Mouse (Mus musculus): ENCODE measurements at regions not wholly inside any gene's neighbourhood (a gene's known extent, or its start where the extent isn't known, plus 50 kb on each side); places are given as distances from the start of the nearest gene placed in this dataset.

GRCm38 (mm10) chr15:7574811-7575210 lies 176.6 kb upstream of the Egflam start:
- no peak for DNase-seq

GRCm38 (mm10) chr15:7578439-7578838 lies 180.2 kb upstream of the Egflam start:
- DNase-seq: no peak

- DNase-seq: no peak
These were observed 189.0 kb upstream of the Egflam start for GRCm38 (mm10) chr15:7587210-7587609.

- no peak for DNase-seq
These were observed 193.3 kb upstream of the Egflam start for GRCm38 (mm10) chr15:7591486-7591885.

- DNase-seq: no peak
These were observed 199.1 kb upstream of the Egflam start for GRCm38 (mm10) chr15:7597335-7597734.

- no peak for DNase-seq
These were observed 199.6 kb upstream of the Egflam start for GRCm38 (mm10) chr15:7597805-7598204.

GRCm38 (mm10) chr15:7601540-7601939 lies 203.3 kb upstream of the Egflam start:
- DNase-seq: no peak

- no peak for DNase-seq
These were observed 205.8 kb upstream of the Gdnf start for GRCm38 (mm10) chr15:7604847-7605246.

GRCm38 (mm10) chr15:7617954-7618353 lies 192.7 kb upstream of the Gdnf start:
- DNase-seq: no peak

- DNase-seq: no peak
These were observed 187.6 kb upstream of the Gdnf start for GRCm38 (mm10) chr15:7623026-7623425.

GRCm38 (mm10) chr15:7624689-7625472 lies 185.8 kb upstream of the Gdnf start:
- no peak for DNase-seq

- no peak for DNase-seq
These were observed 180.8 kb upstream of the Gdnf start for GRCm38 (mm10) chr15:7629826-7630225.

GRCm38 (mm10) chr15:7635234-7635633 lies 175.4 kb upstream of the Gdnf start:
- DNase-seq: no peak

GRCm38 (mm10) chr15:7639444-7639843 lies 171.2 kb upstream of the Gdnf start:
- DNase-seq: no peak

GRCm38 (mm10) chr15:7642075-7642474 lies 168.6 kb upstream of the Gdnf start:
- no peak for DNase-seq

- no peak for DNase-seq
These were observed 159.9 kb upstream of the Gdnf start for GRCm38 (mm10) chr15:7650705-7651104.

- no peak for DNase-seq
These were observed 146.8 kb upstream of the Gdnf start for GRCm38 (mm10) chr15:7663888-7664287.

GRCm38 (mm10) chr15:7669631-7670030 lies 141.0 kb upstream of the Gdnf start:
- no peak for DNase-seq

- DNase-seq: no peak
These were observed 133.7 kb upstream of the Gdnf start for GRCm38 (mm10) chr15:7676970-7677369.

GRCm38 (mm10) chr15:7678711-7679110 lies 131.9 kb upstream of the Gdnf start:
- no peak for DNase-seq

- DNase-seq: no peak
These were observed 129.6 kb upstream of the Gdnf start for GRCm38 (mm10) chr15:7681011-7681410.

- no peak for DNase-seq
These were observed 127.2 kb upstream of the Gdnf start for GRCm38 (mm10) chr15:7683235-7683974.

- no peak for DNase-seq
These were observed 119.4 kb upstream of the Gdnf start for GRCm38 (mm10) chr15:7691251-7691650.

GRCm38 (mm10) chr15:7692096-7692495 lies 118.5 kb upstream of the Gdnf start:
- no peak for DNase-seq

Measured in cerebellum, adult 9-11 months (tissue).